Mouse (Mus musculus): Measurements from ENCODE around the gene Nfic. TPM values are rescaled to one million over a fixed set of nuclear protein-coding genes. Genes with fewer than 3 reads are reported as not detected.

The Nfic gene
- polyA plus RNA-seq, 1 experiment: 6.1 TPM

DNA sequence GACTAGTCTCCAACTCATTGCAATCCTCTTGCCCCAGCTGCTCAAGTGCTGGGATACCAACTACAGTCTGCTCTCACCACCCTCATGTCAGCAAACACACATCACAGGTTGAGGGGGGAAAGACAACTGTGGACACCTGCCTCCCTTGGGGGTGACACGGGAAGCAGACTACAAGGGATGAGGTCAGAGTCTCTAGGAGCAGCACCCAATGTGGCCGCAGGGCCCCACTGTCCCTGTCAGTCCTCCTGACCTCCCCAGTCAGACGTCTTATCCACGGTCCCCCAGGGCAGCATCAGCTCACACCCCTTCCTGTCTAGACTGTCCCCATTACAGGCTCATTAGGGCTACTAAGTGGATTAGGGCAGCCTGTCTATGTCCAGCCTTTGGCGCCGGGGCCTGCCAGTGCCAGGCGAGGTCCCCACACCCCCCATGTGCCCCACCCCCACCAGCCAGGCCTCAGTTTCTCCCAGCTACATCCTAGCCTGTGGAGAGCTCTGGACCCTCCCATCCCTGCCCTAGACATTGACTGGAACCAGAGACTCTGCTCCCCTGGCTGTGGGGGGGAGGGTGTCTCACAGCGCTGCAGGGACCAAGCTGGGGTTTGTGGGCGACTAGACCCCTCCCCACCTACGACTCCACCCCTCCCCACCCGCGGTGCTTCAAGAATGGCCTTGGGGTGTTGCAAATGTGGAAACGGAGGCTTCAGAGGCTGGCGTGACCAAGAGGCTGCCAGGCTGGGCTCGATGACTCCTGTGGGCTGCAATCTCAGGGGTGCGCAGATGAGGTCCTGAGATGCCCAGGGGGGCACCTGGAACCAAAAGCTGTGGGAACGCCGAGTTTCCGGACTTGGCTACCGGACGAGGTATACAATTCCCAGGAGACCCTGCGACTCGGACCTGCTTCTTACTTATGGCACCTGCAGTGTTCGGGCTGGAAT, 48.7 kb downstream of the Nfic start:
- Histone ChIP-seq H3K9ac (ENCODE audit: low read depth, poor library complexity, severe bottlenecking) (no peak overlapping the region), H3K27me3 (ENCODE audit: control insufficient read depth, insufficient read depth, low read length, poor library complexity, severe bottlenecking) (no peaks in the 10 kb centered on the region), H3K27ac (ENCODE audit: insufficient read depth, low read length) (no peak overlapping the region), H3K4me1 (ENCODE audit: control insufficient read depth, insufficient read depth, low read length) (peaks cover 22% of the 10 kb centered on the region), H3K9me3 (replicated peaks; ENCODE audit: control insufficient read depth, insufficient read depth, low read length, poor library complexity, severe bottlenecking) (no peaks in the 10 kb centered on the region), H3K4me3 (ENCODE audit: low read depth, low read length) (no peak overlapping the region), H3K36me3 (ENCODE audit: control insufficient read depth, insufficient read depth, low read length, poor library complexity, severe bottlenecking) (no peaks in the 10 kb centered on the region)
- TF ChIP-seq CTCF (IDR thresholded peaks at IDR 0.05; ENCODE audit: low read depth, low read length): no peak
- TF ChIP-seq EP300 (IDR thresholded peaks at IDR 0.05; ENCODE audit: insufficient read depth, low read depth, low read length): no peak
- no peak for TF ChIP-seq POLR2A (IDR thresholded peaks at IDR 0.05; ENCODE audit: insufficient read depth, low read length)

DNA sequence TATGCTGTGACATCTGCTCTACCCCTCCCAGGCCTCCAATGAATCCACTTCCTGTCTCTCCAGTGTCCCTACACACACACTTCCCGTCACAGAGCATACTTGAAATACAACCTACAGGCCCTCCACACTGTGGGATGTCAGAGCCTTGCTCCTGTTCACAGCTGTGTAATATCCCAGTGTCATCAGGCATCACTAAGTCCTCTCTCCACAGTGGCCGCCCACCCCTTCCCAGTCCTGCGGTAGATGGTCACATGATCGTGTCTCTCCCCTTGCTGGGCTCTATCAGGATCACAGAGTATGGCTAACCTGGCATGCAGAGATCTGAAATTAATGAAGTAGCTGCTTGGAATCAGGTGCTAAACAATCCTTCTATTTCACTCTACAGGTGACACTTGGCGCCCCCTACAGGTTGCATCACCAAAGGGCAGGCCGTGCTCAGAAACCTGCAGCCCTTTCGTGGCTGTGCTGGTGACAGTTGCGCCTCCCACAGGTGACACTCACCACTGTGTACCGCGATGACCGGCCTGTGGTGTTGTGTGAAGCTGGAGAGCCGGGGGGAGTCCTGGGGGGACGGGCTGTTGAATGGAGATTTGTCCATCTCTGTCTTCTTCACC, 49.7 kb downstream of the Nfic start:
- no peak overlapping the region for H3K4me3 ChIP-seq (ENCODE audit: low read depth, low read length)
- TF ChIP-seq EP300 (IDR thresholded peaks at IDR 0.05; ENCODE audit: insufficient read depth, low read depth, low read length) (no peak), POLR2A (IDR thresholded peaks at IDR 0.05; ENCODE audit: insufficient read depth, low read length) (no peak), CTCF (IDR thresholded peaks at IDR 0.05; ENCODE audit: low read depth, low read length) (no peak)
- H3K9me3 ChIP-seq (replicated peaks; ENCODE audit: control insufficient read depth, insufficient read depth, low read length, poor library complexity, severe bottlenecking): no peaks in the 10 kb centered on the region
- peaks cover 14% of the 10 kb centered on the region for H3K4me1 ChIP-seq (ENCODE audit: control insufficient read depth, insufficient read depth, low read length)
- H3K9ac ChIP-seq (ENCODE audit: low read depth, poor library complexity, severe bottlenecking): no peak overlapping the region
- H3K36me3 ChIP-seq (ENCODE audit: control insufficient read depth, insufficient read depth, low read length, poor library complexity, severe bottlenecking): no peaks in the 10 kb centered on the region
- no peak overlapping the region for H3K27ac ChIP-seq (ENCODE audit: insufficient read depth, low read length)
- H3K27me3 ChIP-seq (ENCODE audit: control insufficient read depth, insufficient read depth, low read length, poor library complexity, severe bottlenecking): no peaks in the 10 kb centered on the region

DNA sequence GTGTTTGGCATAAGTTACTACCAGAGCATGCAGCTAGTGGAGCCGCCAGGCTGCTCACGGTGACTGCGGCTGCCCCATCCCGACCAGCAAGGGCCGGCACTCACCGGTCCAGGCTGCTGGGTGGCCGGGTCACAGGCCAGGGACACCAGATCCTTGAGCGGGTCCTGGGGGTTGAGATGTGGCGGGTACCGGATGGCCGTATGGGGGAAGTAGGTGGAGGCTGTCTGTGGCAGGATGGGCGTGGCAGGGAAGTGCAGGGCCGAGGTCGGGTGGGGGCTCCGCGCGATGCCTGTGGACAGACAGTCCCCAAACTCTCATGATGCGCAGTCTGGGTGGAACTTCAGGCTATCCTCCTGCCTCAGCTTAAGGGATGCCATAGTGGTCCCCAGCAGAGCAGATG, 50.7 kb downstream of the Nfic start:
- no peaks in the 10 kb centered on the region for H3K36me3 ChIP-seq (ENCODE audit: control insufficient read depth, insufficient read depth, low read length, poor library complexity, severe bottlenecking)
- peaks cover 12% of the 10 kb centered on the region for H3K4me1 ChIP-seq (ENCODE audit: control insufficient read depth, insufficient read depth, low read length)
- H3K4me3 ChIP-seq (ENCODE audit: low read depth, low read length): no peak overlapping the region
- H3K9ac ChIP-seq (ENCODE audit: low read depth, poor library complexity, severe bottlenecking): no peak overlapping the region
- no peaks in the 10 kb centered on the region for H3K27me3 ChIP-seq (ENCODE audit: control insufficient read depth, insufficient read depth, low read length, poor library complexity, severe bottlenecking)
- H3K9me3 ChIP-seq (replicated peaks; ENCODE audit: control insufficient read depth, insufficient read depth, low read length, poor library complexity, severe bottlenecking): no peaks in the 10 kb centered on the region
- TF ChIP-seq EP300 (IDR thresholded peaks at IDR 0.05; ENCODE audit: insufficient read depth, low read depth, low read length) (no peak), CTCF (IDR thresholded peaks at IDR 0.05; ENCODE audit: low read depth, low read length) (no peak), POLR2A (IDR thresholded peaks at IDR 0.05; ENCODE audit: insufficient read depth, low read length) (no peak)
- no peak overlapping the region for H3K27ac ChIP-seq (ENCODE audit: insufficient read depth, low read length)

DNA sequence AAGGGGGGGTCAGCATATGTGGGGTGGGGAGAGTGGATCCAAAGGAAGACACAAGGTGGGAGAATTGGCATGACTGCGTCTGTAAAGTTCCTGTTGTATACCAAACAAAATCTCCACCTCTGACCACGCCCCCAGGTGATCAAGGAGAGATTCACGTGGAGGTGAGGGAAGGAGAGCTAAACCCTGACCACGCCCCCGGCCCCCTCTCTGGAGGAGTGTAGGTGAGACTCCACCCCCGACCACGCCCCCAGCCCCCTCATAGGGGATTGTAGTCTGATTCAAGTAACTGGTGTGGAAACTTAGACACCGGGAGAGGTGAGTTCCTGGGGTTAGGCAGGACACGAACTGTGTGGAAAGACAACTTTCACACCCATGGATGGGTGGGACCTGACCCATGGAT, 51.4 kb downstream of the Nfic start:
- H3K4me1 ChIP-seq (ENCODE audit: control insufficient read depth, insufficient read depth, low read length): peaks cover 12% of the 10 kb centered on the region
- H3K9me3 ChIP-seq (replicated peaks; ENCODE audit: control insufficient read depth, insufficient read depth, low read length, poor library complexity, severe bottlenecking): no peaks in the 10 kb centered on the region
- 0 out of 2 replicates have a peak overlapping the region, but pooled peaks have one; percentile 4 for H3K4me3 ChIP-seq (ENCODE audit: low read depth, low read length)
- no peaks in the 10 kb centered on the region for H3K36me3 ChIP-seq (ENCODE audit: control insufficient read depth, insufficient read depth, low read length, poor library complexity, severe bottlenecking)
- H3K27me3 ChIP-seq (ENCODE audit: control insufficient read depth, insufficient read depth, low read length, poor library complexity, severe bottlenecking): no peaks in the 10 kb centered on the region
- no peak overlapping the region for H3K9ac ChIP-seq (ENCODE audit: low read depth, poor library complexity, severe bottlenecking)
- no peak overlapping the region for H3K27ac ChIP-seq (ENCODE audit: insufficient read depth, low read length)
- TF ChIP-seq EP300 (IDR thresholded peaks at IDR 0.05; ENCODE audit: insufficient read depth, low read depth, low read length): no peak

DNA sequence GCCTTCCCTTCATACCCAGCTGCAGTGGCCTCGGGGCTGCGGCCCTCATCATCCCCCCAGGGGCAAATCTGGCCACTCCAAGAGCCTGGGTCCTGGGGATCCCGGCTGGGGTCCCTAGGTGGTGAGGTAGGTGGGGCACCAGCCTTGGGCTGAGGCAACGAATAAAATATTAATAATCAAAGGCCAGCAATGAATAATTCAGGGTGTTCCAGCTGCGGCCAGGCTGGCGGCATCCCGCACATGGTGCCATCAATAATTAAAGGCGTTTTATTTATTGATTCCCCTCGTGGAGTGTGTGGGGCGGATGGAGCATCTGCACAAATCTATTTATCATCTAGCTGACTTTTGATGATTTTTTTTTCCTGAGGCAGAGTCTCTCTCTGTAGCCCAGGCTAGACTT, 51.9 kb downstream of the Nfic start:
- H3K9me3 ChIP-seq (replicated peaks; ENCODE audit: control insufficient read depth, insufficient read depth, low read length, poor library complexity, severe bottlenecking): no peaks in the 10 kb centered on the region
- H3K36me3 ChIP-seq (ENCODE audit: control insufficient read depth, insufficient read depth, low read length, poor library complexity, severe bottlenecking): no peaks in the 10 kb centered on the region
- H3K9ac ChIP-seq (ENCODE audit: low read depth, poor library complexity, severe bottlenecking): 0 out of 2 replicates have a peak overlapping the region, but pooled peaks have one; percentile 13
- no peaks in the 10 kb centered on the region for H3K27me3 ChIP-seq (ENCODE audit: control insufficient read depth, insufficient read depth, low read length, poor library complexity, severe bottlenecking)
- H3K27ac ChIP-seq (ENCODE audit: insufficient read depth, low read length): no peak overlapping the region
- no peak for TF ChIP-seq CTCF (IDR thresholded peaks at IDR 0.05; ENCODE audit: low read depth, low read length)
- TF ChIP-seq EP300 (IDR thresholded peaks at IDR 0.05; ENCODE audit: insufficient read depth, low read depth, low read length): no peak
- TF ChIP-seq POLR2A (IDR thresholded peaks at IDR 0.05; ENCODE audit: insufficient read depth, low read length): no peak
- peaks cover 12% of the 10 kb centered on the region for H3K4me1 ChIP-seq (ENCODE audit: control insufficient read depth, insufficient read depth, low read length)
- H3K4me3 ChIP-seq (ENCODE audit: low read depth, low read length): no peak overlapping the region

Data from ES-Bruce4 (cell line).